ENCODE assay signal across 8 mouse cellular contexts in genomic region chr11:98022555-98023371, GRCm38 (mm10). TPM values are rescaled to one million over a fixed set of nuclear protein-coding genes. Genes with fewer than 3 reads are reported as not detected.
A peak's percentile ranks its signal among the peaks of the same experiment; 100 is the strongest.
DNase-seq lines count a peak whose midpoint lies in the region; ATAC-seq and TF ChIP-seq lines count a peak whose summit lies in the region.

Cacnb1 (minus strand) TSS chr11:98023034.

- peak; percentile 67 for ATAC-seq in limb, embryonic 14.5 days (ENCODE audit: low FRiP score, low read depth)
- ATAC-seq in midbrain, postnatal 0 days (ENCODE audit: low FRiP score): peak; percentile 42

- 4% methylated on average over 37 of the region's 52 CpGs for WGBS in limb, embryonic 14.5 days
- 2% methylated on average over 47 of the region's 52 CpGs for WGBS in midbrain, postnatal 0 days

- peak; percentile 89; the same call in 1 of the 2 replicates for TF ChIP-seq POLR2A in limb, embryonic 14.5 days (IDR thresholded peaks at IDR 0.05; ENCODE audit: borderline replicate concordance, extremely low read depth, insufficient read depth, insufficient read length)

- peak within 1 kb of the TSS; percentile 78 for H3K9ac ChIP-seq in limb, embryonic 14.5 days (ENCODE audit: low read depth, low read length, severe bottlenecking)
- peak within 1 kb of the TSS; percentile 99 for H3K9ac ChIP-seq in midbrain, postnatal 0 days (replicated peaks; ENCODE audit: low read length, poor library complexity, severe bottlenecking)

- peak within 1 kb of the TSS; percentile 96 for H3K27ac ChIP-seq in layer of hippocampus, adult 2 months
- H3K27ac ChIP-seq in limb, embryonic 14.5 days (replicated peaks; ENCODE audit: low read depth, low read length): peak within 1 kb of the TSS; percentile 93
- H3K27ac ChIP-seq in midbrain, postnatal 0 days (ENCODE audit: low read depth, low read length): peak within 1 kb of the TSS; percentile 96

- H3K9me3 ChIP-seq in limb, embryonic 14.5 days (ENCODE audit: control insufficient read depth, low read length): no peaks in the 10 kb centered on the region
- H3K9me3 ChIP-seq in midbrain, postnatal 0 days (ENCODE audit: low read length): no peaks in the 10 kb centered on the region

- peak within 1 kb of the TSS; percentile 61 for H3K4me2 ChIP-seq in limb, embryonic 14.5 days (replicated peaks; ENCODE audit: low read depth, low read length, severe bottlenecking)
- H3K4me2 ChIP-seq in midbrain, postnatal 0 days (ENCODE audit: low read depth, low read length, poor library complexity, severe bottlenecking): peak within 1 kb of the TSS; percentile 81

- TF ChIP-seq CTCF in layer of hippocampus, adult 2 months (conservative IDR thresholded peaks at IDR 0.05): no peak; the same call in 1 of the 2 replicates
- no peak for TF ChIP-seq CTCF in midbrain, postnatal 0 days (IDR thresholded peaks at IDR 0.05)

- peak within 1 kb of the TSS; percentile 99 for H3K4me3 ChIP-seq in layer of hippocampus, adult 2 months
- H3K4me3 ChIP-seq in limb, embryonic 14.5 days (replicated peaks; ENCODE audit: low read length): peak within 1 kb of the TSS; percentile 81
- peak within 1 kb of the TSS; percentile 96 for H3K4me3 ChIP-seq in midbrain, postnatal 0 days (ENCODE audit: low read depth, low read length)

- peak in 1 of 2 experiments; percentile 59 for DNase-seq in layer of hippocampus, adult 2 months (ENCODE audit: low spot score in 2 of 2)
- DNase-seq in layer of hippocampus, adult 9-11 months: no peak
- DNase-seq in cerebellum, adult 9-11 months: peak; percentile 71
- DNase-seq in gastrocnemius, postnatal 10 days: peak; percentile 78
- peak; percentile 82 for DNase-seq in induced T-regulatory cell, adult 2 months (ENCODE audit: low read depth)
- DNase-seq in limb, embryonic 14.5 days (ENCODE audit: low spot score): peak; percentile 70
- peak; percentile 70 for DNase-seq in midbrain, postnatal 0 days (ENCODE audit: low spot score)
- DNase-seq in testis, postnatal 14 days (ENCODE audit: low spot score): peak; percentile 51

- H3K4me1 ChIP-seq in limb, embryonic 14.5 days (ENCODE audit: control insufficient read depth, insufficient read depth, low read length): peaks cover 30% of the 10 kb centered on the region
- peaks cover 20% of the 10 kb centered on the region; the same call in 1 of the 2 replicates for H3K4me1 ChIP-seq in midbrain, postnatal 0 days (ENCODE audit: insufficient read depth, low read length)

- H3K36me3 ChIP-seq in limb, embryonic 14.5 days (ENCODE audit: control insufficient read depth, insufficient read depth, low read length): peaks cover 11% of the 10 kb centered on the region; the same call in 1 of the 2 replicates
- H3K36me3 ChIP-seq in midbrain, postnatal 0 days (ENCODE audit: insufficient read depth, low read length): peaks cover 6% of the 10 kb centered on the region

- H3K27me3 ChIP-seq in limb, embryonic 14.5 days (ENCODE audit: control insufficient read depth, insufficient read depth, low read length): no peaks in the 10 kb centered on the region
- no peaks in the 10 kb centered on the region for H3K27me3 ChIP-seq in midbrain, postnatal 0 days (ENCODE audit: insufficient read depth, low read length)

RNA-seq across cellular contexts. Expression of gene Cacnb1, which starts in this region (rescaled TPM):
- total RNA-seq in layer of hippocampus, adult 2 months (2021): 100 to 1,000 TPM; 139 to 142 TPM
- total RNA-seq in gastrocnemius, postnatal 10 days (2021): 100 to 1,000 TPM; 313 to 347 TPM
- 51.4 and 54.1 TPM in 2 replicates for polyA plus RNA-seq in limb, embryonic 14.5 days (2012; rRNA removed)
- 20.9 and 21.5 TPM in 2 replicates for polyA plus RNA-seq in limb, embryonic 14.5 days (2014; fragmentation: Nextera tagmentation; extraction: Ambion mirVana)
- 89.1 and 96.4 TPM in 2 replicates for total RNA-seq in midbrain, postnatal 0 days (2014; rRNA removed)
- 61.1 and 63.2 TPM in 2 replicates for polyA plus RNA-seq in midbrain, postnatal 0 days (2015; fragmentation: Nextera tagmentation; extraction: Ambion mirVana)
